Mouse (Mus musculus) small intestine, adult 2 months (tissue): ENCODE data around the gene Cox15. TPM values are rescaled to one million over a fixed set of nuclear protein-coding genes. Genes with fewer than 3 reads are reported as not detected.
A peak's percentile ranks its signal among the peaks of the same experiment; 100 is the strongest.

Experiments
- H3K27ac ChIP-seq: fragments of 200-500 bp; 2 replicates; pipeline ENCODE4 v1.5.1; 2012; ENCODE audit warnings: low read depth, low read length, control low read depth, inconsistent platforms; ENCODE audit not compliant: insufficient read depth
- H3K27me3 ChIP-seq: fragments of 200-500 bp; 2 replicates; pipeline ENCODE4 v1.6.1; 2012; ENCODE audit warnings: mild to moderate bottlenecking, moderate library complexity, low read length, inconsistent platforms; ENCODE audit not compliant: control insufficient read depth, insufficient read depth
- H3K36me3 ChIP-seq: fragments of 200-500 bp; 2 replicates; pipeline ENCODE4 v1.6.1; 2012; ENCODE audit warnings: mild to moderate bottlenecking, low read length, control low read depth, inconsistent platforms; ENCODE audit not compliant: control insufficient read depth, insufficient read depth
- H3K4me1 ChIP-seq: fragments of 200-500 bp; 2 replicates; pipeline ENCODE4 v1.6.1; 2012; ENCODE audit warnings: low read length, inconsistent platforms, mixed read lengths; ENCODE audit not compliant: control insufficient read depth, insufficient read depth, insufficient read length
- H3K4me3 ChIP-seq: fragments of 200-500 bp; 2 replicates; pipeline ENCODE4 v1.5.1; 2012; ENCODE audit warnings: low read depth, mild to moderate bottlenecking, control low read depth, inconsistent platforms, low read length, moderate library complexity
- CTCF ChIP-seq: fragments of 200-500 bp; IDR thresholded peaks from 2 replicates; pipeline ENCODE4 v1.5.1; 2012; ENCODE audit warnings: low read depth, mild to moderate bottlenecking, control low read depth, inconsistent platforms, low read length, moderate library complexity, mixed read lengths; ENCODE audit not compliant: insufficient replicate concordance, insufficient read length; ENCODE audit errors: extremely low read depth
- POLR2A ChIP-seq: fragments of 200-500 bp; IDR thresholded peaks from 2 replicates; pipeline ENCODE4 v1.6.1; 2012; ENCODE audit warnings: low read depth, mild to moderate bottlenecking, control low read depth, inconsistent platforms, low read length, moderate library complexity
- whole genome bisulfite sequencing: fragments of 180-500 bp; shearing (Covaris S2); methylation state at CpG from one replicate; pipeline ENCODE4 v1.1.7; 2018; 5-methylcytosine and 5-hydroxymethylcytosine counted together
- polyA plus RNA-seq: library from polyadenylated mRNA; depleted of rRNA; stranded (reverse); fragments of >200 nt; gene quantifications from 2 replicates; pipeline ENCODE4 v1.2.3, GENCODE M21; 2012

Gene Cox15
- polyA plus RNA-seq, 1 experiment: 9.8 TPM

GRCm38 (mm10) chr19:43745740-43746139 lies 7.1 kb downstream of the Cox15 start:
- H3K4me1 ChIP-seq: no peaks in the 10 kb centered on the region
- no peaks in the 10 kb centered on the region for H3K27me3 ChIP-seq
- no peak overlapping the region for H3K4me3 ChIP-seq
- no peak overlapping the region for H3K27ac ChIP-seq
- WGBS: 83% methylated on average over 3 of the region's 3 CpGs
- TF ChIP-seq POLR2A (no peak), CTCF (no peak)
- H3K36me3 ChIP-seq: peaks cover 62% of the 10 kb centered on the region

GRCm38 (mm10) chr19:43743401-43743800 lies 9.4 kb downstream of the Cox15 start:
- Histone ChIP-seq H3K36me3 (peaks cover 69% of the 10 kb centered on the region), H3K27me3 (no peaks in the 10 kb centered on the region), H3K4me3 (no peak overlapping the region), H3K27ac (no peak overlapping the region), H3K4me1 (no peaks in the 10 kb centered on the region)
- 94% methylated on average over 7 of the region's 7 CpGs for WGBS
- TF ChIP-seq POLR2A (no peak), CTCF (no peak)

GRCm38 (mm10) chr19:43738409-43738808 lies 14.4 kb downstream of the Cox15 start:
- Histone ChIP-seq H3K27ac (no peak overlapping the region), H3K4me3 (no peak overlapping the region), H3K27me3 (no peaks in the 10 kb centered on the region), H3K4me1 (no peaks in the 10 kb centered on the region), H3K36me3 (peaks cover 69% of the 10 kb centered on the region)
- TF ChIP-seq CTCF (no peak), POLR2A (no peak)
- 96% methylated on average over 10 of the region's 10 CpGs for WGBS

- H3K27ac ChIP-seq: no peak overlapping the region
- H3K27me3 ChIP-seq: no peaks in the 10 kb centered on the region
- TF ChIP-seq CTCF (no peak), POLR2A (no peak)
- 78% methylated on average over 7 of the region's 7 CpGs for WGBS
- H3K4me3 ChIP-seq: no peak overlapping the region
- H3K4me1 ChIP-seq: no peaks in the 10 kb centered on the region
- H3K36me3 ChIP-seq: peaks cover 75% of the 10 kb centered on the region
Measured at GRCm38 (mm10) chr19:43731157-43731556, 21.6 kb downstream of the Cox15 start.

GRCm38 (mm10) chr19:43730037-43730428 lies 22.8 kb downstream of the Cox15 start:
- H3K27me3 ChIP-seq: no peaks in the 10 kb centered on the region

GRCm38 (mm10) chr19:43729296-43730036 lies 23.3 kb downstream of the Cox15 start:
- Histone ChIP-seq H3K4me3 (peak overlapping the region; percentile 6; the same call in 1 of the 2 replicates), H3K27me3 (no peaks in the 10 kb centered on the region), H3K36me3 (peaks cover 77% of the 10 kb centered on the region), H3K4me1 (no peaks in the 10 kb centered on the region), H3K27ac (no peak overlapping the region)
- TF ChIP-seq POLR2A (no peak), CTCF (no peak)
- whole genome bisulfite sequencing: 75% methylated on average over 22 of the region's 22 CpGs

More at GRCm38 (mm10) chr19:43730037-43730428, 22.8 kb downstream of the Cox15 start:
- TF ChIP-seq POLR2A (no peak), CTCF (no peak)
- Histone ChIP-seq H3K4me1 (no peaks in the 10 kb centered on the region), H3K4me3 (0 out of 2 replicates have a peak overlapping the region, but pooled peaks have one; percentile 6), H3K36me3 (peaks cover 78% of the 10 kb centered on the region), H3K27ac (no peak overlapping the region)
- 75% methylated on average over 8 of the region's 8 CpGs for WGBS

- no peaks in the 10 kb centered on the region for H3K27me3 ChIP-seq
- no peak for TF ChIP-seq CTCF
- TF ChIP-seq POLR2A: no peak
- H3K4me3 ChIP-seq: no peak overlapping the region
- no peaks in the 10 kb centered on the region; the same call in 1 of the 2 replicates for H3K4me1 ChIP-seq
- whole genome bisulfite sequencing: 83% methylated on average over 15 of the region's 15 CpGs
- no peak overlapping the region for H3K27ac ChIP-seq
- H3K36me3 ChIP-seq: peaks cover 86% of the 10 kb centered on the region
Measured at GRCm38 (mm10) chr19:43726510-43727146, 26.2 kb downstream of the Cox15 start.
